Mouse (Mus musculus): ENCODE data around the gene St6galnac3.

DNA sequence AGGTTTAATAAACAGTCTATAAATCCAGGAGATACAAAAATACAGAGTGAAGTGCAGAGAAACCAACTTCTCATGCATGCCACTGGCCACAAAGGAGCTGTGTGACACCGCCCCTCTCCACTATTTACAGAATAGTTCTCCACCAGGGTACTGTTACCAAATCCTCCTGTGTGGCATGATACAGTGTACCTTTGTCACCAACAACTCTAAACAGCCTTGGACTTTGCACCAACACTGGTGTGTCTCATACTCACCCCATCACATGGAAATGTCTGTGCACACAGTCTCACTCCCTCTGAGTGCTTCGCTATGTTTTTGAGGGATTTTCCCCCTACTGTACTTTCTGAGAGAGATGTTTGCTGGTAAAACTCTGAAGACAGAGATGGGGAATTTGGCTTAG, 217.4 kb downstream of the St6galnac3 start:
- TF ChIP-seq POLR2A (IDR thresholded peaks at IDR 0.05; ENCODE audit: low read depth, low read length) (no peak), CTCF (conservative IDR thresholded peaks at IDR 0.05; ENCODE audit: insufficient read depth, insufficient read length, low read depth, low read length) (no peak)
